Mouse (Mus musculus): Measurements from ENCODE around the gene Zfp385a. TPM values are rescaled to one million over a fixed set of nuclear protein-coding genes. Genes with fewer than 3 reads are reported as not detected.

The Zfp385a gene
- polyA plus RNA-seq, 1 experiment from 2014 or later = 11.2 TPM

GRCm38 (mm10) chr15:103334194-103334593 lies 5.7 kb downstream of the Zfp385a start:
- peak overlapping the region; percentile 15; the same call in 1 of the 2 replicates for H3K4me2 ChIP-seq
- H3K36me3 ChIP-seq = no peaks in the 10 kb centered on the region
- no peak overlapping the region for H3K9ac ChIP-seq (replicated peaks)
- no peak overlapping the region for H3K27ac ChIP-seq
- 3% methylated on average over 2 of the region's 2 CpGs for WGBS
- no peaks in the 10 kb centered on the region for H3K9me3 ChIP-seq
- H3K4me1 ChIP-seq (replicated peaks) = peaks cover 54% of the 10 kb centered on the region
- H3K27me3 ChIP-seq = peaks cover 24% of the 10 kb centered on the region
- no peak overlapping the region for H3K4me3 ChIP-seq (replicated peaks)
- ATAC-seq (ENCODE audit: insufficient number of reproducible peaks, insufficient read depth, low FRiP score, low TSS enrichment, low read depth) = no peak; the same call in 1 of the 2 replicates

GRCm38 (mm10) chr15:103333738-103334137 lies 6.2 kb downstream of the Zfp385a start:
- H3K9ac ChIP-seq (replicated peaks) = no peak overlapping the region
- H3K36me3 ChIP-seq = no peaks in the 10 kb centered on the region
- H3K9me3 ChIP-seq = no peaks in the 10 kb centered on the region
- H3K27me3 ChIP-seq = peaks cover 19% of the 10 kb centered on the region
- no peak overlapping the region for H3K4me3 ChIP-seq (replicated peaks)
- 58% methylated on average over 5 of the region's 5 CpGs for WGBS
- ATAC-seq (ENCODE audit: insufficient number of reproducible peaks, insufficient read depth, low FRiP score, low TSS enrichment, low read depth) = no peak
- H3K4me1 ChIP-seq (replicated peaks) = peaks cover 49% of the 10 kb centered on the region
- H3K27ac ChIP-seq = no peak overlapping the region
- peak overlapping the region; percentile 15; the same call in 1 of the 2 replicates for H3K4me2 ChIP-seq

GRCm38 (mm10) chr15:103333081-103333615 lies 6.7 kb downstream of the Zfp385a start:
- H3K4me3 ChIP-seq (replicated peaks) = no peak overlapping the region
- 63% methylated on average over 5 of the region's 5 CpGs for WGBS
- H3K27ac ChIP-seq = 0 out of 2 replicates have a peak overlapping the region, but pooled peaks have one; percentile 29

GRCm38 (mm10) chr15:103323455-103324247 lies 16.2 kb downstream of the Zfp385a start:
- H3K4me1 ChIP-seq (replicated peaks) = peaks cover 28% of the 10 kb centered on the region
- WGBS = 2% methylated on average over 38 of the region's 40 CpGs
- H3K9me3 ChIP-seq = no peaks in the 10 kb centered on the region
- H3K4me2 ChIP-seq = peak overlapping the region; percentile 92
- peak; percentile 92 for ATAC-seq (ENCODE audit: insufficient number of reproducible peaks, insufficient read depth, low FRiP score, low TSS enrichment, low read depth)
- no peaks in the 10 kb centered on the region for H3K27me3 ChIP-seq
- peak overlapping the region; percentile 83 for H3K9ac ChIP-seq (replicated peaks)
- peaks cover 16% of the 10 kb centered on the region for H3K36me3 ChIP-seq
- peak overlapping the region; percentile 84 for H3K4me3 ChIP-seq (replicated peaks)
- H3K27ac ChIP-seq = peak overlapping the region; percentile 83

More at GRCm38 (mm10) chr15:103333081-103333615, 6.7 kb downstream of the Zfp385a start:
- ATAC-seq (ENCODE audit: insufficient number of reproducible peaks, insufficient read depth, low FRiP score, low TSS enrichment, low read depth) = no peak
- Histone ChIP-seq H3K9me3 (no peaks in the 10 kb centered on the region), H3K9ac (replicated peaks) (0 out of 2 replicates have a peak overlapping the region, but pooled peaks have one; percentile 12), H3K36me3 (no peaks in the 10 kb centered on the region), H3K4me2 (no peak overlapping the region), H3K4me1 (replicated peaks) (peaks cover 45% of the 10 kb centered on the region), H3K27me3 (peaks cover 13% of the 10 kb centered on the region; the same call in 1 of the 2 replicates)

GRCm38 (mm10) chr15:103323070-103323454 lies 16.8 kb downstream of the Zfp385a start:
- no peaks in the 10 kb centered on the region for H3K27me3 ChIP-seq
- H3K4me1 ChIP-seq (replicated peaks) = peaks cover 28% of the 10 kb centered on the region
- H3K9me3 ChIP-seq = no peaks in the 10 kb centered on the region
- WGBS = 0% methylated on average over 12 of the region's 26 CpGs
- peak overlapping the region; percentile 92 for H3K4me2 ChIP-seq
- H3K36me3 ChIP-seq = peaks cover 22% of the 10 kb centered on the region
- peak overlapping the region; percentile 84 for H3K4me3 ChIP-seq (replicated peaks)
- peak overlapping the region; percentile 83 for H3K9ac ChIP-seq (replicated peaks)
- H3K27ac ChIP-seq = peak overlapping the region; percentile 83
- peak; percentile 50 for ATAC-seq (ENCODE audit: insufficient number of reproducible peaks, insufficient read depth, low FRiP score, low TSS enrichment, low read depth)

GRCm38 (mm10) chr15:103322396-103322795 lies 17.5 kb downstream of the Zfp385a start:
- no peak for ATAC-seq (ENCODE audit: insufficient number of reproducible peaks, insufficient read depth, low FRiP score, low TSS enrichment, low read depth)
- Histone ChIP-seq H3K4me3 (replicated peaks) (peak overlapping the region; percentile 84), H3K36me3 (peaks cover 29% of the 10 kb centered on the region), H3K27ac (no peak overlapping the region), H3K9ac (replicated peaks) (peak overlapping the region; percentile 83), H3K27me3 (no peaks in the 10 kb centered on the region), H3K9me3 (no peaks in the 10 kb centered on the region), H3K4me2 (peak overlapping the region; percentile 92), H3K4me1 (replicated peaks) (peaks cover 28% of the 10 kb centered on the region)
- WGBS = 56% methylated on average over 4 of the region's 4 CpGs

GRCm38 (mm10) chr15:103321076-103321475 lies 18.8 kb downstream of the Zfp385a start:
- Histone ChIP-seq H3K4me1 (replicated peaks) (peaks cover 28% of the 10 kb centered on the region), H3K9ac (replicated peaks) (no peak overlapping the region)

GRCm38 (mm10) chr15:103318201-103318816 lies 21.6 kb downstream of the Zfp385a start:
- H3K27me3 ChIP-seq = 0 out of 2 replicates have a peak, but pooled peaks cover 6% of the 10 kb centered on the region
- 85% methylated on average over 3 of the region's 3 CpGs for WGBS
- H3K36me3 ChIP-seq = peaks cover 51% of the 10 kb centered on the region
- peaks cover 43% of the 10 kb centered on the region for H3K4me1 ChIP-seq (replicated peaks)
- H3K27ac ChIP-seq = no peak overlapping the region
- no peak for ATAC-seq (ENCODE audit: insufficient number of reproducible peaks, insufficient read depth, low FRiP score, low TSS enrichment, low read depth)
- H3K4me3 ChIP-seq (replicated peaks) = no peak overlapping the region
- no peaks in the 10 kb centered on the region for H3K9me3 ChIP-seq
- H3K4me2 ChIP-seq = no peak overlapping the region
- H3K9ac ChIP-seq (replicated peaks) = no peak overlapping the region

More at GRCm38 (mm10) chr15:103321076-103321475, 18.8 kb downstream of the Zfp385a start:
- no peaks in the 10 kb centered on the region for H3K9me3 ChIP-seq
- H3K4me2 ChIP-seq = no peak overlapping the region
- WGBS = 35% methylated on average over 1 of the region's 1 CpGs
- H3K4me3 ChIP-seq (replicated peaks) = no peak overlapping the region
- no peaks in the 10 kb centered on the region for H3K27me3 ChIP-seq
- ATAC-seq (ENCODE audit: insufficient number of reproducible peaks, insufficient read depth, low FRiP score, low TSS enrichment, low read depth) = no peak
- H3K27ac ChIP-seq = no peak overlapping the region
- H3K36me3 ChIP-seq = peaks cover 42% of the 10 kb centered on the region

GRCm38 (mm10) chr15:103317731-103318130 lies 22.2 kb downstream of the Zfp385a start:
- 89% methylated on average over 8 of the region's 8 CpGs for WGBS
- peaks cover 51% of the 10 kb centered on the region for H3K36me3 ChIP-seq
- H3K9ac ChIP-seq (replicated peaks) = no peak overlapping the region
- peaks cover 41% of the 10 kb centered on the region for H3K4me1 ChIP-seq (replicated peaks)
- H3K4me2 ChIP-seq = no peak overlapping the region
- ATAC-seq (ENCODE audit: insufficient number of reproducible peaks, insufficient read depth, low FRiP score, low TSS enrichment, low read depth) = no peak
- H3K9me3 ChIP-seq = no peaks in the 10 kb centered on the region
- H3K4me3 ChIP-seq (replicated peaks) = no peak overlapping the region
- H3K27me3 ChIP-seq = 0 out of 2 replicates have a peak, but pooled peaks cover 6% of the 10 kb centered on the region
- no peak overlapping the region for H3K27ac ChIP-seq

- Histone ChIP-seq H3K9ac (replicated peaks) (no peak overlapping the region), H3K4me1 (replicated peaks) (peaks cover 35% of the 10 kb centered on the region), H3K27me3 (0 out of 2 replicates have a peak, but pooled peaks cover 6% of the 10 kb centered on the region), H3K36me3 (peaks cover 51% of the 10 kb centered on the region), H3K4me3 (replicated peaks) (no peak overlapping the region), H3K4me2 (no peak overlapping the region), H3K27ac (no peak overlapping the region), H3K9me3 (no peaks in the 10 kb centered on the region)
- ATAC-seq (ENCODE audit: insufficient number of reproducible peaks, insufficient read depth, low FRiP score, low TSS enrichment, low read depth) = no peak
Measured at GRCm38 (mm10) chr15:103317120-103317519, 22.8 kb downstream of the Zfp385a start.
